Mouse (Mus musculus) heart, embryonic 11.5 days (tissue): ENCODE results near the gene Mlph. TPM values are rescaled to one million over a fixed set of nuclear protein-coding genes. Genes with fewer than 3 reads are reported as not detected.
A peak's percentile ranks its signal among the peaks of the same experiment; 100 is the strongest.

Experiments used
- ATAC-seq: fragments of 200-750 bp; cut with Nextera tagmentation; replicated peaks from 2 replicates; pipeline ENCODE4 v1.8.0; 2017; ENCODE audit warnings: moderate library complexity; ENCODE audit not compliant: insufficient number of reproducible peaks, low FRiP score, low TSS enrichment
- H3K27ac ChIP-seq: fragments of 300-500 bp; sonication (generic); 2 replicates; pipeline ENCODE4 v1.5.1; 2014; ENCODE audit warnings: mild to moderate bottlenecking, low read depth, low read length
- H3K27me3 ChIP-seq: fragments of 300-500 bp; sonication (generic); 2 replicates; pipeline ENCODE4 v1.6.1; 2014; ENCODE audit warnings: mild to moderate bottlenecking, low read length, mixed read lengths; ENCODE audit not compliant: control insufficient read depth, insufficient read depth
- H3K36me3 ChIP-seq: fragments of 300-500 bp; sonication (generic); 2 replicates; pipeline ENCODE4 v1.6.1; 2014; ENCODE audit warnings: mild to moderate bottlenecking, low read length, moderate library complexity, mixed read lengths; ENCODE audit not compliant: control insufficient read depth, insufficient read depth
- H3K4me1 ChIP-seq: fragments of 300-500 bp; sonication (generic); 2 replicates; pipeline ENCODE4 v1.6.1; 2014; ENCODE audit warnings: low read length; ENCODE audit not compliant: control insufficient read depth, insufficient read depth
- H3K4me2 ChIP-seq: fragments of 300-500 bp; sonication (generic); 2 replicates; pipeline ENCODE4 v1.6.1; 2014; ENCODE audit warnings: mild to moderate bottlenecking, moderate library complexity
- H3K4me3 ChIP-seq: fragments of 300-500 bp; sonication (generic); 2 replicates; pipeline ENCODE4 v1.5.1; 2014; ENCODE audit warnings: low read depth, low read length
- H3K9ac ChIP-seq: fragments of 300-500 bp; sonication (generic); 2 replicates; pipeline ENCODE4 v1.6.1; 2014; ENCODE audit warnings: mild to moderate bottlenecking, low read depth, low read length, moderate library complexity
- H3K9me3 ChIP-seq: fragments of 300-500 bp; sonication (generic); replicated peaks from 2 replicates; pipeline ENCODE4 v1.6.1; 2016; ENCODE audit warnings: low read length; ENCODE audit not compliant: control insufficient read depth
- whole genome bisulfite sequencing: fragments of 180-500 bp; shearing (Covaris S2); extraction: QIAGEN DNeasy Blood & Tissue Kit; methylation state at CpG from one replicate; pipeline ENCODE4 v1.1.7; 2014; ENCODE audit not compliant: insufficient replicate concordance; 5-methylcytosine and 5-hydroxymethylcytosine counted together
- polyA plus RNA-seq: library from polyadenylated mRNA; unstranded; fragments of >200 nt; fragmentation: Nextera tagmentation; extraction: Ambion mirVana; gene quantifications from 2 replicates; pipeline ENCODE4 v1.2.1, GENCODE M21; 2014

Mlph gene
- polyA plus RNA-seq, 1 experiment from 2014 or later, result 0.16 TPM

GRCm38 (mm10) chr1:90980638-90981330 is 65.9 kb downstream of the Mlph start:
- 39% methylated on average over 10 of the region's 10 CpGs for WGBS
- H3K9ac ChIP-seq, result no peak overlapping the region
- peaks cover 7% of the 10 kb centered on the region; the same call in 1 of the 2 replicates for H3K4me1 ChIP-seq
- H3K4me2 ChIP-seq, result no peak overlapping the region
- no peak for ATAC-seq
- peak overlapping the region; percentile 63 for H3K27ac ChIP-seq
- H3K36me3 ChIP-seq, result no peaks in the 10 kb centered on the region
- no peaks in the 10 kb centered on the region for H3K9me3 ChIP-seq
- H3K4me3 ChIP-seq, result no peak overlapping the region
- H3K27me3 ChIP-seq, result no peaks in the 10 kb centered on the region

GRCm38 (mm10) chr1:90981346-90981745 is 66.5 kb downstream of the Mlph start:
- ATAC-seq, result no peak

GRCm38 (mm10) chr1:90995916-90996315 is 81.0 kb downstream of the Mlph start:
- no peaks in the 10 kb centered on the region for H3K36me3 ChIP-seq
- H3K9me3 ChIP-seq, result no peaks in the 10 kb centered on the region
- no peak overlapping the region for H3K4me3 ChIP-seq
- H3K4me2 ChIP-seq, result no peak overlapping the region
- H3K4me1 ChIP-seq, result peaks cover 9% of the 10 kb centered on the region
- no peaks in the 10 kb centered on the region for H3K27me3 ChIP-seq
- 88% methylated on average over 1 of the region's 1 CpGs for WGBS
- no peak for ATAC-seq
- H3K9ac ChIP-seq, result no peak overlapping the region
- H3K27ac ChIP-seq, result no peak overlapping the region

More at GRCm38 (mm10) chr1:90981346-90981745, 66.5 kb downstream of the Mlph start:
- Histone ChIP-seq H3K9me3 (no peaks in the 10 kb centered on the region), H3K27me3 (no peaks in the 10 kb centered on the region), H3K4me1 (peaks cover 7% of the 10 kb centered on the region; the same call in 1 of the 2 replicates), H3K27ac (no peak overlapping the region; the same call in 1 of the 2 replicates), H3K36me3 (no peaks in the 10 kb centered on the region), H3K4me2 (no peak overlapping the region), H3K4me3 (no peak overlapping the region), H3K9ac (no peak overlapping the region)
- 83% methylated on average over 3 of the region's 3 CpGs for WGBS

- H3K36me3 ChIP-seq, result no peaks in the 10 kb centered on the region
- no peak for ATAC-seq
- H3K9me3 ChIP-seq, result no peaks in the 10 kb centered on the region
- no peaks in the 10 kb centered on the region for H3K27me3 ChIP-seq
- H3K4me1 ChIP-seq, result peaks cover 21% of the 10 kb centered on the region
- 51% methylated on average over 4 of the region's 4 CpGs for WGBS
- H3K4me3 ChIP-seq, result no peak overlapping the region
- H3K9ac ChIP-seq, result no peak overlapping the region
- H3K4me2 ChIP-seq, result no peak overlapping the region
- H3K27ac ChIP-seq, result no peak overlapping the region
Measured at GRCm38 (mm10) chr1:90997136-90997535, 82.3 kb downstream of the Mlph start.

- Histone ChIP-seq H3K4me1 (peaks cover 26% of the 10 kb centered on the region), H3K36me3 (no peaks in the 10 kb centered on the region), H3K9ac (peak overlapping the region; percentile 98; the same call in 1 of the 2 replicates), H3K4me2 (peak overlapping the region; percentile 86), H3K27ac (no peak overlapping the region), H3K9me3 (no peaks in the 10 kb centered on the region), H3K4me3 (peak overlapping the region; percentile 90; the same call in 1 of the 2 replicates), H3K27me3 (no peaks in the 10 kb centered on the region)
- ATAC-seq, result no peak
- whole genome bisulfite sequencing, result 69% methylated on average over 5 of the region's 5 CpGs
Measured at GRCm38 (mm10) chr1:90997641-90998040, 82.8 kb downstream of the Mlph start.

- 3% methylated on average over 58 of the region's 59 CpGs for WGBS
- Histone ChIP-seq H3K4me3 (peak within 1 kb of the TSS; percentile 90), H3K9ac (peak within 1 kb of the TSS; percentile 98), H3K9me3 (no peaks in the 10 kb centered on the region), H3K27ac (peak within 1 kb of the TSS; percentile 93), H3K27me3 (no peaks in the 10 kb centered on the region), H3K36me3 (no peaks in the 10 kb centered on the region), H3K4me1 (peaks cover 30% of the 10 kb centered on the region), H3K4me2 (peak within 1 kb of the TSS; percentile 86)
- peak; percentile 57 for ATAC-seq
Measured at GRCm38 (mm10) chr1:90998268-90998890, 83.5 kb downstream of the Mlph start, which contains the start of gene Lrrfip1. Lrrfip1 (plus strand) TSS chr1:90998737.

GRCm38 (mm10) chr1:90998891-90999611 is 84.2 kb downstream of the Mlph start:
- peak overlapping the region; percentile 86 for H3K4me2 ChIP-seq
- peak; percentile 18; the same call in 1 of the 2 replicates for ATAC-seq
- H3K27ac ChIP-seq, result peak overlapping the region; percentile 93
- 2% methylated on average over 41 of the region's 41 CpGs for WGBS
- peak overlapping the region; percentile 90 for H3K4me3 ChIP-seq
- H3K9me3 ChIP-seq, result no peaks in the 10 kb centered on the region
- peaks cover 34% of the 10 kb centered on the region for H3K4me1 ChIP-seq
- no peaks in the 10 kb centered on the region for H3K27me3 ChIP-seq
- H3K36me3 ChIP-seq, result no peaks in the 10 kb centered on the region
- H3K9ac ChIP-seq, result peak overlapping the region; percentile 98

- peak overlapping the region; percentile 90 for H3K4me3 ChIP-seq
- H3K9ac ChIP-seq, result peak overlapping the region; percentile 98
- H3K4me1 ChIP-seq, result peaks cover 34% of the 10 kb centered on the region
- H3K36me3 ChIP-seq, result no peaks in the 10 kb centered on the region
- H3K27me3 ChIP-seq, result no peaks in the 10 kb centered on the region
- H3K27ac ChIP-seq, result peak overlapping the region; percentile 93
- H3K9me3 ChIP-seq, result no peaks in the 10 kb centered on the region
- 46% methylated on average over 10 of the region's 10 CpGs for WGBS
- peak; percentile 37; the same call in 1 of the 2 replicates for ATAC-seq
- H3K4me2 ChIP-seq, result peak overlapping the region; percentile 86
Measured at GRCm38 (mm10) chr1:90999911-91000601, 85.2 kb downstream of the Mlph start.
